Mouse (Mus musculus): Measurements from ENCODE around the gene Mcee.

GRCm38 (mm10) chr7:64359943-64360585 is 32.3 kb upstream of the Mcee start:
- TF ChIP-seq POLR2A (IDR thresholded peaks at IDR 0.05; ENCODE audit: borderline replicate concordance, low read depth, low read length), result no peak
- TF ChIP-seq CTCF (IDR thresholded peaks at IDR 0.05; ENCODE audit: low read depth, low read length), result no peak
